Mouse (Mus musculus): ENCODE measurements at regions not wholly inside any gene's neighbourhood (a gene's known extent, or its start where the extent isn't known, plus 50 kb on each side); places are given as distances from the start of the nearest gene placed in this dataset.

GRCm38 (mm10) chr9:13905086-13905669 is 77.7 kb downstream of the Fam76b start:
- DNase-seq, result peak; percentile 15

GRCm38 (mm10) chr9:13906736-13907135 is 79.2 kb downstream of the Fam76b start:
- no peak for DNase-seq

GRCm38 (mm10) chr9:13909604-13910003 is 82.1 kb downstream of the Fam76b start:
- DNase-seq, result no peak

GRCm38 (mm10) chr9:13910091-13910490 is 82.6 kb downstream of the Fam76b start:
- no peak for DNase-seq

GRCm38 (mm10) chr9:13913459-13913858 is 85.9 kb downstream of the Fam76b start:
- DNase-seq, result no peak

- no peak for DNase-seq
Measured at GRCm38 (mm10) chr9:13914131-13914530, 86.6 kb downstream of the Fam76b start.

GRCm38 (mm10) chr9:13914847-13915246 is 87.3 kb downstream of the Fam76b start:
- DNase-seq, result no peak

GRCm38 (mm10) chr9:13916837-13917236 is 89.3 kb downstream of the Fam76b start:
- no peak for DNase-seq

- peak; percentile 31 for DNase-seq
Measured at GRCm38 (mm10) chr9:13918606-13919202, 91.2 kb downstream of the Fam76b start.

- no peak for DNase-seq
Measured at GRCm38 (mm10) chr9:13919739-13920410, 92.4 kb downstream of the Fam76b start.

GRCm38 (mm10) chr9:13920623-13921022 is 93.1 kb downstream of the Fam76b start:
- no peak for DNase-seq

- no peak for DNase-seq
Measured at GRCm38 (mm10) chr9:13932001-13932508, 104.5 kb downstream of the Fam76b start.

- DNase-seq, result no peak
Measured at GRCm38 (mm10) chr9:13933404-13933803, 105.9 kb downstream of the Fam76b start.

GRCm38 (mm10) chr9:13937301-13937700 is 109.8 kb downstream of the Fam76b start:
- no peak for DNase-seq

GRCm38 (mm10) chr9:13946519-13946918 is 119.0 kb downstream of the Fam76b start:
- no peak for DNase-seq

- no peak for DNase-seq
Measured at GRCm38 (mm10) chr9:13952157-13952556, 124.6 kb downstream of the Fam76b start.

- no peak for DNase-seq
Measured at GRCm38 (mm10) chr9:13963140-13963763, 135.7 kb downstream of the Fam76b start.

GRCm38 (mm10) chr9:13963796-13964195 is 136.3 kb downstream of the Fam76b start:
- DNase-seq, result no peak

- no peak for DNase-seq
Measured at GRCm38 (mm10) chr9:13964256-13964655, 136.7 kb downstream of the Fam76b start.

- DNase-seq, result no peak
Measured at GRCm38 (mm10) chr9:13966212-13966611, 138.7 kb downstream of the Fam76b start.

GRCm38 (mm10) chr9:13969262-13969661 is 141.7 kb downstream of the Fam76b start:
- DNase-seq, result peak; percentile 24

- DNase-seq, result no peak
Measured at GRCm38 (mm10) chr9:13973600-13973999, 146.1 kb downstream of the Fam76b start.

GRCm38 (mm10) chr9:13974870-13975269 is 147.4 kb downstream of the Fam76b start:
- no peak for DNase-seq

- no peak for DNase-seq
Measured at GRCm38 (mm10) chr9:13978842-13979241, 151.3 kb downstream of the Fam76b start.
